Mouse (Mus musculus): ENCODE data around the gene Ndufaf3. TPM values are rescaled to one million over a fixed set of nuclear protein-coding genes. Genes with fewer than 3 reads are reported as not detected.

The Ndufaf3 gene
- polyA plus RNA-seq, 1 experiment from 2014 or later, result 65.6 TPM

DNA sequence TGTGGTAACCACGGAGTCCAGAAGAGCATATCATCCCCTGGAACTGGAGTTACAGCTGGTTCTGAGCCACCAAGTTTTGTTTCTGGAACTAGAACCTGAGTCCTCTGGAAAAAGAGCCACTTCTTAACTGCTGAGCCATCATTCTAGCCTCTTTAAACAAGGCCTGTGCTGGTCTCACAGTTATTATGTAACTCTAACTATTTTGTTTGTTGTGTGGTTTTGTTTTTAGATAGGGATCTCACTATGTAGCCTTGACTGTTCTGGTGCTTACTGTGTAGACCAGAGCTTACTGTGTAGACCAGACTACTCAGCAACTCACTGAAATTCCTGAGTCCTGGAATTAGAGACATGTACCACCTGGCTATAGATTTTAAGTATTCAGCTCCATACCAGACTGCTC, 20.4 kb downstream of the Ndufaf3 start:
- 89% methylated on average over 1 of the region's 1 CpGs for WGBS
- H3K27me3 ChIP-seq, result no peaks in the 10 kb centered on the region
- H3K4me3 ChIP-seq (replicated peaks), result no peak overlapping the region
- no peaks in the 10 kb centered on the region for H3K9me3 ChIP-seq (replicated peaks)
- ATAC-seq (ENCODE audit: insufficient number of reproducible peaks, low FRiP score, low TSS enrichment, low read depth), result no peak
- no peak overlapping the region for H3K9ac ChIP-seq
- no peak overlapping the region for H3K4me2 ChIP-seq (replicated peaks)
- no peak overlapping the region for H3K27ac ChIP-seq (replicated peaks)
- H3K4me1 ChIP-seq, result no peaks in the 10 kb centered on the region
- H3K36me3 ChIP-seq, result peaks cover 76% of the 10 kb centered on the region

DNA sequence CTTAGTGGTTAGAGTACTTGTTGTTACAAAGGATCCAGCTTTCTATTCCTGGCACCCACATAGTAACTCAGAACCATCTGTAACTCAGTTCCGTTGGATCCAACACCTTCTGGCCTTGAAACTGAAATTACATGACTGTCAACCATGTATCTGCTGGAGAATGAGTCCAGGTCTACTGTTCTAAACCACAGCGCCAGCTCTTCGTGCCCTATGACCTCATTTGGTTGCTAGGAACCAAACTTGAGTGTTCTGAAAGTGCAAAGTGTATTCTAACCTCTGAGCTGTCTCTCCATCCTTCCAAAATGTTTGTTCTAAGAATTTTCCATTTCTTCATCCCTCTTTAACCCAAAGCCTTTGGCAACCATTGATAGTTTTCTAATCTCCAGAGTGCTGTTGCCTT, 21.2 kb downstream of the Ndufaf3 start:
- ATAC-seq (ENCODE audit: insufficient number of reproducible peaks, low FRiP score, low TSS enrichment, low read depth), result no peak
- WGBS, result 91% methylated on average over 3 of the region's 3 CpGs
- Histone ChIP-seq H3K27ac (replicated peaks) (no peak overlapping the region), H3K9ac (no peak overlapping the region), H3K4me2 (replicated peaks) (no peak overlapping the region), H3K9me3 (replicated peaks) (no peaks in the 10 kb centered on the region), H3K27me3 (no peaks in the 10 kb centered on the region), H3K36me3 (peaks cover 81% of the 10 kb centered on the region), H3K4me1 (no peaks in the 10 kb centered on the region), H3K4me3 (replicated peaks) (no peak overlapping the region)

DNA sequence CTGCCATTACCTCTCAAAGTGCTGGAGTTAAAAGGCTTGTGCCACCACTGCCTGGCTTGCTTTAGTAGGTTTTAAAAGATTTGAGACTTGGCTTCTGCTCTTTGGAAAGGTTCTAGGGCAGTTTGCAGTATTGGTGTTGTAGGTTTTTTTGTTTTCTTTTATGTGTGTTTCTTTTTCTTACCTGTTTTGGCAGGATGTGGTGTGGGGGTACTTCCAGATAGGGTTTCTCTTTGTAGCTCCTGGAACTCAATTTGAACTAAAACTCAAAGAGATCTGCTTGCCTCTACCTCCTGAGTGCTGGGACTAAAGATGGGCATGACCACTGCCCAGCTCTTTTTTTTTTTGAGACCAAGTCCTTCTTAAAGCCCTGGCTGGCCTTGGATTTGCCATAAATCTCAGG, 26.4 kb downstream of the Ndufaf3 start:
- H3K36me3 ChIP-seq, result peaks cover 86% of the 10 kb centered on the region
- ATAC-seq (ENCODE audit: insufficient number of reproducible peaks, low FRiP score, low TSS enrichment, low read depth), result no peak

DNA sequence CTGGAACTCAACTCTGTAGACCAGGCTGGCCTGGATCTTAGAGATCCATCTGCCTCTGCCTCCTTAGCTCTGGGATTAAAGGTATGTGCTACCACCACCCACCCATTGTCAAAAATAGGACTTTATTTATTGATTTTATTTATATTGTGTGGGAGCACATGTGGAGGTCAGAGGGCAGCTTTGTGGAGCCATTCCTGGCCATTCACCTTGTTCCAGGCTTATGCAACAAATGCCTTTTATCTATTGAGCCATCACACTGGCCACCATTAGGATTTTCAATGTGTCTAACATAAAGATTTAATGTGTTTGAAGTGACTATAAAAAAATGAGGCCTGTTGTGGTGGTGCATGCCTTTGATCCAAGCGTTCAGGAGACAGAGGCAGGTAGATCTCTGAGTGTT, 35.7 kb downstream of the Ndufaf3 start:
- no peak for ATAC-seq (ENCODE audit: insufficient number of reproducible peaks, low FRiP score, low TSS enrichment, low read depth)
- no peak overlapping the region for H3K4me2 ChIP-seq (replicated peaks)
- H3K9me3 ChIP-seq (replicated peaks), result no peaks in the 10 kb centered on the region
- H3K9ac ChIP-seq, result no peak overlapping the region
- H3K27me3 ChIP-seq, result no peaks in the 10 kb centered on the region
- H3K36me3 ChIP-seq, result peaks cover 79% of the 10 kb centered on the region
- no peak overlapping the region for H3K4me3 ChIP-seq (replicated peaks)
- 84% methylated on average over 1 of the region's 1 CpGs for WGBS
- no peaks in the 10 kb centered on the region for H3K4me1 ChIP-seq
- H3K27ac ChIP-seq (replicated peaks), result no peak overlapping the region

More for the DNA sequence above, 26.4 kb downstream of the Ndufaf3 start:
- Histone ChIP-seq H3K4me3 (replicated peaks) (no peak overlapping the region), H3K9ac (no peak overlapping the region), H3K4me2 (replicated peaks) (no peak overlapping the region), H3K4me1 (no peaks in the 10 kb centered on the region), H3K27me3 (no peaks in the 10 kb centered on the region), H3K27ac (replicated peaks) (no peak overlapping the region), H3K9me3 (replicated peaks) (no peaks in the 10 kb centered on the region)

DNA sequence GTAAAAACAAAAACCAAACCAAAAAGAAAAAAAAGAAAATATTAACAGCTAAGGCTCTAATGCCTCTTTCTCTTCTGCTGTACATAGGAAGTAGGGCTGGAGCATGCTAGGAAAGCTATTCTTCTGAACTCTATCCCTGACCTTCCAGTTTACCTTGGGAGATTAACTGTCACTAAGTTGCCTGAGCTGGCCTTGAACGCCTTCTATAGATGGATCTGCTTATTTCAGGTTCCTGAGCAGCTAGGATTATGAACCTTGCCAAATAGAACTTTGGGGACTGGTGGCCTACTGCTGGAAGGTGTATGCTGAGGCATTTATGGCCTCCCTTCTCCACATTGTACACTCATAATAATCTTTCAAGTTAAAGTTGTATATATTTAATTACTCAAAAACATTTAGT, 36.3 kb downstream of the Ndufaf3 start:
- no peaks in the 10 kb centered on the region for H3K27me3 ChIP-seq
- H3K9me3 ChIP-seq (replicated peaks), result no peaks in the 10 kb centered on the region
- peaks cover 74% of the 10 kb centered on the region for H3K36me3 ChIP-seq
- no peak overlapping the region for H3K27ac ChIP-seq (replicated peaks)
- ATAC-seq (ENCODE audit: insufficient number of reproducible peaks, low FRiP score, low TSS enrichment, low read depth), result no peak
- H3K9ac ChIP-seq, result no peak overlapping the region
- no peaks in the 10 kb centered on the region for H3K4me1 ChIP-seq
- 93% methylated on average over 1 of the region's 1 CpGs for WGBS
- H3K4me2 ChIP-seq (replicated peaks), result no peak overlapping the region
- no peak overlapping the region for H3K4me3 ChIP-seq (replicated peaks)

DNA sequence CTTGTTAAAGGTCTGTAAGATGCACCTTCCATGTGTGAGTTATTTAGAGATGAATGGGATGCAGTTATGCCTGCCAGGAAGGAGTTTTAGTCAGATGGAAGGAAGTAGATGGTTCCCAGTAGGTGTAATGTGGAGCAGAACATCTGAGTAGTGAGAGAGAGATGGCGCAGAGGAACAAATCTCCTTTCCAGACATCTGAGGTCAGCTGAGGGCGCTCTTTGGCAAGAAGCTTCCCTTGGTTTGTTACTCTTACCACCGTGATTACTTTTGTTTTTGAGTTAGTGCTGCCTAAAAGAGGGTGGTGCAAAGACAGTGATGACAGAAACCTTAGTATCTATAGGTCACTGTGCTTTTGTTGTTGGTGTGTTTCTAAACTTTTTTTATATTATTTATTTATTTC, 41.8 kb downstream of the Ndufaf3 start:
- Histone ChIP-seq H3K9me3 (replicated peaks) (no peaks in the 10 kb centered on the region), H3K4me2 (replicated peaks) (no peak overlapping the region), H3K27ac (replicated peaks) (no peak overlapping the region), H3K27me3 (no peaks in the 10 kb centered on the region), H3K4me1 (no peaks in the 10 kb centered on the region), H3K4me3 (replicated peaks) (no peak overlapping the region), H3K36me3 (peaks cover 31% of the 10 kb centered on the region), H3K9ac (no peak overlapping the region)
- ATAC-seq (ENCODE audit: insufficient number of reproducible peaks, low FRiP score, low TSS enrichment, low read depth), result no peak
- WGBS, result 83% methylated on average over 3 of the region's 3 CpGs

DNA sequence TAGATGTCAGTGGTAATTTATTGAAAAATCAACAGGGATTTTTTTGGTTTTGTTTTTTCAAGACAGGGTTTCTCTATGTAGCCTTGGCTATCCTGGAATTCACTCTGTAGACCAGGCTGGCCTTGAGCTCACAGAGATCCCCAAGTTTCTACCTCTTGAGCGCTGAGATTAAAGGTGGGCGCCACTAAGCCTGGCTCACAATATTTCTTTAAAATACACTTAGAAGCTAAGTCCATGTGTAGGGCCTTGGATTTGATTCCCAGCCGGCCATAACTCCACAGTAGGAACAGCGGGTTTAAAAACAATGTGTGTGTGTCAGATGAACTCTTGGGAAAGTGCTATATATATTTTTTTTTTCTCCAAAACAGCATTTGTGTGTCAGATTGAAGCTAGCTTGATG, 43.9 kb downstream of the Ndufaf3 start:
- 94% methylated on average over 4 of the region's 4 CpGs for WGBS
- ATAC-seq (ENCODE audit: insufficient number of reproducible peaks, low FRiP score, low TSS enrichment, low read depth), result no peak
- peaks cover 15% of the 10 kb centered on the region for H3K36me3 ChIP-seq

DNA sequence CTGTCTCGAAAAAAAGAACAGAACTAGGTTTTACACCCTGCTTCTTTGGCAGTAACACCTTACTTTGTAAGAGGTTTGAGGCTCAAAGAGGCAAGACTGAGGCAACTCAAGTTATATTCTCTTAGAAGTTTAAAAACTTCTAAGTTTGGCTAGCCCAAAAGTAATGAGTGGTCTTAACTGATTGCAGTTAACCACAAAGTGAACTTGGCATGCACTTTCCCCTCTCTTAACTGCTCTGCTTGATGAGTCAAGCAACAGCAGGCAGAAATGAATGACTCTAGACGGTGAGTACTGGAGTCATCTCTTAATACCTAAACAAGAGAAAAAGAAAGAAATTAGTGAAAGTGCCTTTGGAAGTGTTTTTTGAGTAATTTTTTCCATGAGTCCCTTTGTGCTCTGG, 45.6 kb downstream of the Ndufaf3 start:
- 79% methylated on average over 2 of the region's 2 CpGs for WGBS

More for the DNA sequence above, 43.9 kb downstream of the Ndufaf3 start:
- H3K4me2 ChIP-seq (replicated peaks), result no peak overlapping the region
- H3K9me3 ChIP-seq (replicated peaks), result no peaks in the 10 kb centered on the region
- no peak overlapping the region for H3K27ac ChIP-seq (replicated peaks)
- H3K9ac ChIP-seq, result no peak overlapping the region
- peaks cover 14% of the 10 kb centered on the region; the same call in 1 of the 2 replicates for H3K4me1 ChIP-seq
- H3K4me3 ChIP-seq (replicated peaks), result no peak overlapping the region
- no peaks in the 10 kb centered on the region for H3K27me3 ChIP-seq

DNA sequence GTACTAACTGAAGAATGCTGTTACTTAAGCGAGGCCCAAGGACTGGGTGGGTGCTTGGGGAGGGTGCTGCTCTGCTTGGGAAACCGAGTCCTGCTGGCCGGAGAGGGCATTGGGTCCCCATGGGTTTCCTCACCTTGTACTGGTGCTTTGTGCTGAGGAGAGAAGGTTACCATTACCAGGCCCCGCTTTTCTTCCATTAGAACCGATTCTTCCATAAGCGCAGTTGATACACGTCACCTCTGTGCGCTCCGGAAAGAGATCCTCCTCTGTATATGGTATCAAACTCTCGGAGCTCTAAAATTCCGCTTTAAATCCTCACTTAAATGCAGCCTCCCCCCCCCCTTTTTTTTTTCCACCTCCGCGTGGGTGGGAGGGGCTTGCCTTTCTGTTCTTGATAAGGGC, 49.3 kb downstream of the Ndufaf3 start:
- 0 out of 2 replicates have a peak, but pooled peaks have one; percentile 6 for ATAC-seq (ENCODE audit: insufficient number of reproducible peaks, low FRiP score, low TSS enrichment, low read depth)

More for the DNA sequence above, 45.6 kb downstream of the Ndufaf3 start:
- H3K4me2 ChIP-seq (replicated peaks), result no peak overlapping the region
- no peak for ATAC-seq (ENCODE audit: insufficient number of reproducible peaks, low FRiP score, low TSS enrichment, low read depth)
- no peaks in the 10 kb centered on the region for H3K27me3 ChIP-seq
- H3K4me3 ChIP-seq (replicated peaks), result no peak overlapping the region
- H3K9ac ChIP-seq, result no peak overlapping the region
- H3K27ac ChIP-seq (replicated peaks), result no peak overlapping the region
- H3K9me3 ChIP-seq (replicated peaks), result no peaks in the 10 kb centered on the region
- peaks cover 14% of the 10 kb centered on the region; the same call in 1 of the 2 replicates for H3K4me1 ChIP-seq
- H3K36me3 ChIP-seq, result peaks cover 13% of the 10 kb centered on the region

DNA sequence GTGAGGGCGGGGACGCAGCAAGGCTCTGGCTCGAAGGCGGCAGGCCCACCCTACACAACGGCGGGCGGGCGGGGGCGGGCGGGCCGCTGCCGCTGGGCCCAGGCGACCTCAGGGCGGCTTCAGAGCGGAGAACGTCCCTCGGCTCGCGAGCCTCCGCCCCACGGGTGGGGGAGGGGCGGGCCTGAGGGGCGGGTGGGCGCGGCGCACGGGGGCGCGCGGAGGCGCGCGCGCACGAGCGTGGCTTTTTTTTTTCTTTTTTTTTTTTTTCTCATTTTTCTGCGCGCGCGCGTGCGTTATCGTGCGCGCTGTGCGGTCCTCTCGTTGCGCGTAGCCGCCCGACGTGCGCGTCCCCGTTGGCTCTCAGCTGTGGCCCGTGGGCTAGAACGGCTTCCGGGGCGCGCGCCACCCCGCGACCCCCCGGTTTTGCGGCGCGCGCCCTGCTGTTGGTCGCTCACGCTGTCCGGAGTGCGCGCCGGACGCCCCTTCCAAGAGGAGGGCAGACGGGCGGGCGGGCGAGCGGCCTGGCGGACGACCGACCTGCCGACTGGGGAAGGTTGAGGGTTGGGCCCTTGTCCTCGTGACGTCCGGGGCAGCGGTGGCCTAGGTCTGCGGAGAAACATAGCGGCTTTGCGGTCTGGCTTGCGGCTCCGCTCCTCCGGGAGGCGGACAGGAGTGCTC, 49.8 kb downstream of the Ndufaf3 start:
- Histone ChIP-seq H3K4me2 (replicated peaks) (peak overlapping the region; percentile 61), H3K9me3 (replicated peaks) (no peaks in the 10 kb centered on the region), H3K27me3 (no peaks in the 10 kb centered on the region), H3K27ac (replicated peaks) (peak overlapping the region; percentile 98), H3K4me1 (peaks cover 22% of the 10 kb centered on the region; the same call in 1 of the 2 replicates), H3K36me3 (peaks cover 41% of the 10 kb centered on the region), H3K4me3 (replicated peaks) (peak overlapping the region; percentile 100), H3K9ac (peak overlapping the region; percentile 91)
- peak; percentile 80 for ATAC-seq (ENCODE audit: insufficient number of reproducible peaks, low FRiP score, low TSS enrichment, low read depth)
- WGBS, result under 1% methylated on average over 68 of the region's 95 CpGs

More for the DNA sequence above, 49.3 kb downstream of the Ndufaf3 start:
- Histone ChIP-seq H3K9me3 (replicated peaks) (no peaks in the 10 kb centered on the region), H3K4me2 (replicated peaks) (peak overlapping the region; percentile 61), H3K27ac (replicated peaks) (peak overlapping the region; percentile 98), H3K36me3 (peaks cover 35% of the 10 kb centered on the region), H3K4me1 (peaks cover 22% of the 10 kb centered on the region; the same call in 1 of the 2 replicates), H3K9ac (peak overlapping the region; percentile 91), H3K27me3 (no peaks in the 10 kb centered on the region), H3K4me3 (replicated peaks) (peak overlapping the region; percentile 100)
- 0% methylated on average over 13 of the region's 13 CpGs for WGBS

DNA sequence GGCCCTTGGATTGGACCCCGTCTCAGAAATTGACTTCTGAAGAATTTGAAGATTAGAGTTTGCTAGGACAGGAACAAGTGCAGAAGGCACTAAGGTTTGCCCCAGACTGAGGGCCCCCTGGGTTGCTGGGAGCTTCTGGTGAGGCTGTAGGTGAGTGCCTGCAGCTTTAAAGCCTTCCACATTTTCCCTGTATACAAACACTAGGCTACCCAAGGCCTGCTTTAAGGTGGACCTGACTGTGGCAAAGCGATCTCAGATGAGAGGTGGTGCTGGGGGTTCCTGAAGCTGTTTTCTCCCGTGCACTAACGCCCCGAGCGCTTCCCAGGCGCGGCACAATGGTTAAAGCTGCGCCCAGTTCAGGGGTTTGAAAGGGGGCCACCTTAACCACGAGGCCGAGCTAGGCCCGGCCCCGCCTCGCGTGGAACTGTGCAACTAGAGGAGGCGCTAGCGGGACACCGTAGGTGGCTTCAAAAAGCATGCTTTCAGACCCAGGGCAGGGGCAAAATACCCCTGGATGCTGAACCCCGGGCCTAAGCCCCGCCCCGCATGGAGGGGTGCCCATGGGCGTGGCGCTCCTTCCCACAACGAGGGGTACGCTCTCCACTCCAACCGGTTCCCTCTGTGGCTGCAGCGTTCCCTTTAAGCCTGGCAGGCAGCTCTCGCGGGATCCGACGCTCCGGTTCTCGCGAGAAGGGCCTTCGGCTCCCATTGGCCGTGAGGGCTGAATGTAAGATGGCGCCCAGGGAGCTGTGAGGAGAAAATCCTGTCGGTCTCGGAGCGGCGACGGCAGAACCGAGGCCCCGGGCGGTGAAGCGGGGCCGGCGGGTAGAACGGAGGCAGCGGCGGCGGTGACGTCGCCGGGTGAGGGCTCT, 50.6 kb downstream of the Ndufaf3 start, which contains the start of gene Qrich1:
Gene Qrich1, plus strand, starts transcription at position 427 of the 872 bp plus-strand sequence.
- ATAC-seq (ENCODE audit: insufficient number of reproducible peaks, low FRiP score, low TSS enrichment, low read depth), result peak; percentile 96
- H3K4me1 ChIP-seq, result peaks cover 22% of the 10 kb centered on the region; the same call in 1 of the 2 replicates
- H3K4me2 ChIP-seq (replicated peaks), result peak within 1 kb of the TSS; percentile 82
- H3K9ac ChIP-seq, result peak within 1 kb of the TSS; percentile 91
- H3K27ac ChIP-seq (replicated peaks), result peak within 1 kb of the TSS; percentile 98
- H3K4me3 ChIP-seq (replicated peaks), result peak within 1 kb of the TSS; percentile 100
- no peaks in the 10 kb centered on the region for H3K9me3 ChIP-seq (replicated peaks)
- no peaks in the 10 kb centered on the region for H3K27me3 ChIP-seq
- WGBS, result under 1% methylated on average over 55 of the region's 55 CpGs
- peaks cover 49% of the 10 kb centered on the region for H3K36me3 ChIP-seq
